Mouse (Mus musculus): Measurements from ENCODE around the gene Khsrp. TPM values are rescaled to one million over a fixed set of nuclear protein-coding genes. Genes with fewer than 3 reads are reported as not detected.

Gene Khsrp
- total and polyA plus RNA-seq, 3 experiments: 89.3 to 157 (median 125) TPM

- Histone ChIP-seq H3K9ac (ENCODE audit: control insufficient read depth, low read depth, low read length, poor library complexity, severe bottlenecking) (no peak overlapping the region), H3K9me3 (replicated peaks; ENCODE audit: insufficient read depth, low read length) (no peaks in the 10 kb centered on the region), H3K79me2 (ENCODE audit: control insufficient read depth, insufficient read depth, low read length, poor library complexity) (peaks cover 5% of the 10 kb centered on the region; the same call in 1 of the 2 replicates), H3K27ac (ENCODE audit: control insufficient read depth, low read depth, low read length) (no peak overlapping the region), H3K4me3 (ENCODE audit: control insufficient read depth in 1 of 2, insufficient read depth in 1 of 2, low read depth in 2 of 2, low read length in 2 of 2) (no peak overlapping the region), H3K4me1 (ENCODE audit: control insufficient read depth in 1 of 2, insufficient read depth in 2 of 2, low read length in 2 of 2) (peaks cover 11 to 20% of the 10 kb centered on the region in 2 experiments), H3K36me3 (ENCODE audit: control insufficient read depth in 1 of 2, insufficient read depth in 2 of 2, low read length in 2 of 2) (peaks cover 0 to 10% of the 10 kb centered on the region in 2 experiments; a peak in 2 of 4 replicates), H3K27me3 (ENCODE audit: control insufficient read depth in 1 of 2, insufficient read depth in 2 of 2, low read length in 2 of 2) (no peaks in the 10 kb centered on the region)
- TF ChIP-seq SIN3A (IDR thresholded peaks at IDR 0.05; ENCODE audit: low read length) (no peak), RAD21 (IDR thresholded peaks at IDR 0.05; ENCODE audit: low read depth, low read length) (no peak), RCOR1 (IDR thresholded peaks at IDR 0.05; ENCODE audit: low read depth, low read length) (no peak), TAL1 (IDR thresholded peaks at IDR 0.05; ENCODE audit: low read length) (no peak), GABPA (IDR thresholded peaks at IDR 0.05; ENCODE audit: low read depth, low read length) (no peak), NRF1 (IDR thresholded peaks at IDR 0.05; ENCODE audit: insufficient read depth, low read depth, low read length, poor library complexity, severe bottlenecking) (no peak), CTCF (IDR thresholded peaks at IDR 0.05 in 2 of 3, conservative IDR thresholded peaks at IDR 0.05 in 1 of 3; ENCODE audit: control insufficient read depth in 1 of 3, insufficient read depth in 1 of 3, low read depth in 2 of 3, low read length in 3 of 3, poor library complexity in 1 of 3, severe bottlenecking in 1 of 3) (no peak), ZNF384 (IDR thresholded peaks at IDR 0.05; ENCODE audit: low read depth, low read length) (no peak), MEF2A (IDR thresholded peaks at IDR 0.05; ENCODE audit: extremely low read depth, insufficient replicate concordance, low read depth, low read length, poor library complexity, severe bottlenecking) (no peak), ZKSCAN1 (IDR thresholded peaks at IDR 0.05; ENCODE audit: low read depth, low read length) (no peak), NELFE (IDR thresholded peaks at IDR 0.05; ENCODE audit: low read depth, low read length) (no peak), GATA1 (IDR thresholded peaks at IDR 0.05; ENCODE audit: low read depth, low read length) (no peak), ELF1 (IDR thresholded peaks at IDR 0.05; ENCODE audit: low read depth, low read length) (no peak), ZC3H11A (IDR thresholded peaks at IDR 0.05; ENCODE audit: low read depth, low read length) (no peak), E2F4 (IDR thresholded peaks at IDR 0.05; ENCODE audit: borderline replicate concordance, low read depth, low read length) (no peak)
- no peak for DNase-seq (ENCODE audit: low read depth, low spot score)
These were observed 45.6 kb upstream of the Khsrp start for GRCm38 (mm10) chr17:57076916-57077315.

- DNase-seq (ENCODE audit: low read depth, low spot score): no peak
- Histone ChIP-seq H3K4me1 (ENCODE audit: control insufficient read depth in 1 of 2, insufficient read depth in 2 of 2, low read length in 2 of 2) (peaks cover 0 to 5% of the 10 kb centered on the region in 2 experiments; a peak in 2 of 4 replicates), H3K9ac (ENCODE audit: control insufficient read depth, low read depth, low read length, poor library complexity, severe bottlenecking) (no peak overlapping the region), H3K9me3 (replicated peaks; ENCODE audit: insufficient read depth, low read length) (no peaks in the 10 kb centered on the region), H3K27me3 (ENCODE audit: control insufficient read depth in 1 of 2, insufficient read depth in 2 of 2, low read length in 2 of 2) (no peaks in the 10 kb centered on the region), H3K4me3 (ENCODE audit: control insufficient read depth in 1 of 2, insufficient read depth in 1 of 2, low read depth in 2 of 2, low read length in 2 of 2) (no peak overlapping the region), H3K36me3 (ENCODE audit: control insufficient read depth in 1 of 2, insufficient read depth in 2 of 2, low read length in 2 of 2) (peaks cover 0 to 8% of the 10 kb centered on the region in 2 experiments; a peak in 2 of 4 replicates), H3K79me2 (ENCODE audit: control insufficient read depth, insufficient read depth, low read length, poor library complexity) (no peaks in the 10 kb centered on the region), H3K27ac (ENCODE audit: control insufficient read depth, low read depth, low read length) (no peak overlapping the region)
- TF ChIP-seq RCOR1 (IDR thresholded peaks at IDR 0.05; ENCODE audit: low read depth, low read length): no peak
- no peak for TF ChIP-seq RAD21 (IDR thresholded peaks at IDR 0.05; ENCODE audit: low read depth, low read length)
- TF ChIP-seq NRF1 (IDR thresholded peaks at IDR 0.05; ENCODE audit: insufficient read depth, low read depth, low read length, poor library complexity, severe bottlenecking): no peak
- no peak for TF ChIP-seq MXI1 (IDR thresholded peaks at IDR 0.05; ENCODE audit: low read depth, low read length)
- no peak for TF ChIP-seq TCF12 (IDR thresholded peaks at IDR 0.05; ENCODE audit: low read depth, low read length)
- no peak for TF ChIP-seq POLR2AphosphoS5 (IDR thresholded peaks at IDR 0.05; ENCODE audit: borderline replicate concordance, low read depth, low read length)
- TF ChIP-seq HCFC1 (IDR thresholded peaks at IDR 0.05; ENCODE audit: low read depth, low read length): no peak
- TF ChIP-seq TBP (IDR thresholded peaks at IDR 0.05; ENCODE audit: low read depth, low read length): no peak
- TF ChIP-seq ZNF384 (IDR thresholded peaks at IDR 0.05; ENCODE audit: low read depth, low read length): no peak
- TF ChIP-seq POLR2A (IDR thresholded peaks at IDR 0.05; ENCODE audit: control insufficient read depth in 1 of 2, insufficient read depth in 1 of 2, low read depth in 1 of 2, low read length in 2 of 2, poor library complexity in 1 of 2): no peak
- TF ChIP-seq CTCF (IDR thresholded peaks at IDR 0.05 in 2 of 3, conservative IDR thresholded peaks at IDR 0.05 in 1 of 3; ENCODE audit: control insufficient read depth in 1 of 3, insufficient read depth in 1 of 3, low read depth in 2 of 3, low read length in 3 of 3, poor library complexity in 1 of 3, severe bottlenecking in 1 of 3): no peak
- TF ChIP-seq POLR2AphosphoS2 (IDR thresholded peaks at IDR 0.05; ENCODE audit: low read length): no peak
- TF ChIP-seq MYB (IDR thresholded peaks at IDR 0.05; ENCODE audit: low read depth, low read length): no peak
- no peak for TF ChIP-seq JUND (IDR thresholded peaks at IDR 0.05; ENCODE audit: low read depth, low read length)
These were observed 39.4 kb upstream of the Khsrp start for GRCm38 (mm10) chr17:57070699-57071098.
